Mouse (Mus musculus): Measurements from ENCODE around the gene Neurl1a.

Neurl1a gene

GRCm38 (mm10) chr19:47168793-47169412, 9.7 kb upstream of the Neurl1a start:
- peak; percentile 92 for DNase-seq

- no peak for DNase-seq
These were observed 4.1 kb upstream of the Neurl1a start for GRCm38 (mm10) chr19:47174515-47174914.

- no peak for DNase-seq
These were observed 3.1 kb upstream of the Neurl1a start for GRCm38 (mm10) chr19:47175472-47175871.

GRCm38 (mm10) chr19:47176916-47177505, 1.6 kb upstream of the Neurl1a start:
- no peak for DNase-seq

- no peak for DNase-seq
These were observed 619 bp upstream of the Neurl1a start for GRCm38 (mm10) chr19:47178001-47178400.

GRCm38 (mm10) chr19:47179272-47179809, 721 bp downstream of the Neurl1a start:
- DNase-seq = peak; percentile 52

- no peak for DNase-seq
These were observed 1.4 kb downstream of the Neurl1a start for GRCm38 (mm10) chr19:47180011-47180410.

GRCm38 (mm10) chr19:47184221-47184620, 5.6 kb downstream of the Neurl1a start:
- DNase-seq = no peak

- no peak for DNase-seq
These were observed 6.1 kb downstream of the Neurl1a start for GRCm38 (mm10) chr19:47184736-47185135.

- no peak for DNase-seq
These were observed 8.1 kb downstream of the Neurl1a start for GRCm38 (mm10) chr19:47186514-47187275.

GRCm38 (mm10) chr19:47188515-47189128, 10.0 kb downstream of the Neurl1a start:
- no peak for DNase-seq

- no peak for DNase-seq
These were observed 13.5 kb downstream of the Neurl1a start for GRCm38 (mm10) chr19:47192158-47192557.

GRCm38 (mm10) chr19:47198671-47199350, 20.2 kb downstream of the Neurl1a start:
- DNase-seq = no peak

GRCm38 (mm10) chr19:47201972-47202371, 23.4 kb downstream of the Neurl1a start:
- no peak for DNase-seq

GRCm38 (mm10) chr19:47202429-47202828, 23.8 kb downstream of the Neurl1a start:
- DNase-seq = no peak

- DNase-seq = no peak
These were observed 24.4 kb downstream of the Neurl1a start for GRCm38 (mm10) chr19:47203042-47203441.

- no peak for DNase-seq
These were observed 26.0 kb downstream of the Neurl1a start for GRCm38 (mm10) chr19:47204653-47205052.

GRCm38 (mm10) chr19:47206126-47206525, 27.5 kb downstream of the Neurl1a start:
- no peak for DNase-seq

- DNase-seq = no peak
These were observed 31.8 kb downstream of the Neurl1a start for GRCm38 (mm10) chr19:47210432-47210831.

GRCm38 (mm10) chr19:47211609-47212312, 33.1 kb downstream of the Neurl1a start:
- DNase-seq = peak; percentile 31

GRCm38 (mm10) chr19:47212401-47212800, 33.8 kb downstream of the Neurl1a start:
- no peak for DNase-seq

GRCm38 (mm10) chr19:47213470-47213869, 34.9 kb downstream of the Neurl1a start:
- DNase-seq = no peak
